Comparison of ENCODE assay signal across 9 mouse cellular contexts in genomic region chr16:87501304-87502078, GRCm38 (mm10). TPM values are rescaled to one million over a fixed set of nuclear protein-coding genes. Genes with fewer than 3 reads are reported as not detected.
A peak's percentile ranks its signal among the peaks of the same experiment; 100 is the strongest.
DNase-seq lines count a peak whose midpoint lies in the region; ATAC-seq lines count a peak whose summit lies in the region.
"Had no signal": no experiment of that assay in that cellular context is flagged by ENCODE, and none has a peak within 500 bp of the region (broad histone marks: within the 10 kb centered on the region; RNA-seq: fewer than 3 reads in every experiment).

No protein-coding gene starts in this region.

- H3K4me3 ChIP-seq in kidney, embryonic 15.5 days (replicated peaks), result no peak overlapping the region
- H3K4me3 ChIP-seq in hindbrain, embryonic 16.5 days (ENCODE audit: low read length), result no peak overlapping the region

- H3K4me1 ChIP-seq in kidney, embryonic 15.5 days, result peaks cover 13% of the 10 kb centered on the region
- H3K4me1 ChIP-seq in hindbrain, embryonic 16.5 days (ENCODE audit: control insufficient read depth, insufficient read depth, low read depth, low read length), result peaks cover 4% of the 10 kb centered on the region

- H3K9me3 ChIP-seq in kidney, embryonic 15.5 days (replicated peaks), result no peaks in the 10 kb centered on the region
- H3K9me3 ChIP-seq in hindbrain, embryonic 16.5 days (ENCODE audit: control insufficient read depth, low read length), result no peaks in the 10 kb centered on the region

- WGBS in kidney, embryonic 15.5 days, result 38% methylated on average over 13 of the region's 13 CpGs
- WGBS in hindbrain, embryonic 16.5 days, result 59% methylated on average over 13 of the region's 13 CpGs

- H3K36me3 ChIP-seq in kidney, embryonic 15.5 days, result no peaks in the 10 kb centered on the region
- no peaks in the 10 kb centered on the region for H3K36me3 ChIP-seq in hindbrain, embryonic 16.5 days (ENCODE audit: control insufficient read depth, insufficient read depth, low read length)

- no peak for DNase-seq in kidney, adult 8-10 months
- DNase-seq in embryo, embryonic 10.5 days (ENCODE audit: low spot score), result peak; percentile 32
- no peak for DNase-seq in ovary, postnatal 10 days (ENCODE audit: low spot score)
- DNase-seq in cerebellum, postnatal 4 days (ENCODE audit: low spot score in 2 of 2), result no peak

- H3K9ac ChIP-seq in kidney, embryonic 15.5 days, result no peak overlapping the region
- H3K9ac ChIP-seq in hindbrain, embryonic 16.5 days (ENCODE audit: low read depth, low read length), result no peak overlapping the region

- no peak overlapping the region for H3K4me2 ChIP-seq in kidney, embryonic 15.5 days
- no peak overlapping the region for H3K4me2 ChIP-seq in hindbrain, embryonic 16.5 days (ENCODE audit: low read length)

- H3K27me3 ChIP-seq in kidney, embryonic 15.5 days, result no peaks in the 10 kb centered on the region
- H3K27me3 ChIP-seq in hindbrain, embryonic 16.5 days (replicated peaks; ENCODE audit: control insufficient read depth, insufficient read depth, low read length), result no peaks in the 10 kb centered on the region
- H3K27me3 ChIP-seq: Patski had no signal

- peak; percentile 63 for ATAC-seq in kidney, embryonic 15.5 days (replicated peaks; ENCODE audit: low FRiP score)
- peak; percentile 31 for ATAC-seq in hindbrain, embryonic 16.5 days
- 0 out of 2 replicates have a peak, but pooled peaks have one; percentile 20 for ATAC-seq in monocyte, adult 5-6 weeks (replicated peaks; ENCODE audit: insufficient number of reproducible peaks, low FRiP score, low TSS enrichment, poor library complexity, severe bottlenecking)
- ATAC-seq in frontal cortex, adult (ENCODE audit: low TSS enrichment), result no peak
- ATAC-seq: Patski had no signal

- peak overlapping the region; percentile 55; the same call in 1 of the 2 replicates for H3K27ac ChIP-seq in kidney, embryonic 15.5 days
- no peak overlapping the region for H3K27ac ChIP-seq in hindbrain, embryonic 16.5 days (ENCODE audit: low read depth, low read length)

RNA-seq across cellular contexts. Expression of gene Cct8, which starts 5.8 kb away (rescaled TPM):
- polyA plus RNA-seq in kidney, embryonic 15.5 days (2015; fragmentation: Nextera tagmentation; extraction: Ambion mirVana), result 479 and 502 TPM in 2 replicates
- 395 and 404 TPM in 2 replicates for polyA plus RNA-seq in hindbrain, embryonic 16.5 days (2015; fragmentation: Nextera tagmentation; extraction: Ambion mirVana)
- total RNA-seq in monocyte, adult 5-6 weeks (2017), result 261 to 324 TPM (median 313 TPM) in 3 replicates

RNA-seq across cellular contexts. Expression of gene Usp16, which starts 47.0 kb away (rescaled TPM):
- 37.8 and 46.1 TPM in 2 replicates for polyA plus RNA-seq in kidney, embryonic 15.5 days (2015; fragmentation: Nextera tagmentation; extraction: Ambion mirVana)
- 41.4 and 42.8 TPM in 2 replicates for polyA plus RNA-seq in hindbrain, embryonic 16.5 days (2015; fragmentation: Nextera tagmentation; extraction: Ambion mirVana)
- total RNA-seq in monocyte, adult 5-6 weeks (2017), result 132 to 219 TPM (median 192 TPM) in 3 replicates

RNA-seq across cellular contexts. Expression of gene Map3k7cl, which starts 51.6 kb away (rescaled TPM):
- polyA plus RNA-seq in kidney, embryonic 15.5 days (2015; fragmentation: Nextera tagmentation; extraction: Ambion mirVana), result 2.2 and 2.4 TPM in 2 replicates
- polyA plus RNA-seq in hindbrain, embryonic 16.5 days (2015; fragmentation: Nextera tagmentation; extraction: Ambion mirVana), result 0.25 TPM in 1 of 2 replicates, not detected in the other
- total RNA-seq in monocyte, adult 5-6 weeks (2017), result not detected in 3 replicates
